Mouse (Mus musculus) MEL (cell line): ENCODE data around the gene Sap25. TPM values are rescaled to one million over a fixed set of nuclear protein-coding genes. Genes with fewer than 3 reads are reported as not detected.

Source experiments
- DNase-seq: peaks from one replicate; pipeline ENCODE4 v3.0.0; 2011; ENCODE audit warnings: low read depth, low spot score
- H3K27ac ChIP-seq: 2 replicates; pipeline ENCODE4 v1.5.1; 2012; ENCODE audit warnings: low read depth, mild to moderate bottlenecking, control low read depth, low read length, moderate library complexity; ENCODE audit not compliant: control insufficient read depth
- H3K27me3 ChIP-seq, 2 experiments: fragments of 150-350 bp in 1 of 2; sonication (generic) in 1 of 2; 2 replicates each; pipeline ENCODE4 v1.6.1; 2012; ENCODE audit warnings: low read length in 2 of 2, mild to moderate bottlenecking in 2 of 2, improper control_type of control experiment in 1 of 2, moderate library complexity in 1 of 2; ENCODE audit not compliant: insufficient read depth in 2 of 2, control insufficient read depth in 1 of 2
- H3K36me3 ChIP-seq, 2 experiments: 2 replicates each; pipeline ENCODE4 v1.6.1; 2012 to 2014; ENCODE audit warnings: low read length in 2 of 2, improper control_type of control experiment in 1 of 2, inconsistent platforms in 1 of 2, mild to moderate bottlenecking in 1 of 2; ENCODE audit not compliant: insufficient read depth in 2 of 2, control insufficient read depth in 1 of 2
- H3K4me1 ChIP-seq, 2 experiments: fragments of 150-350 bp in 1 of 2; sonication (generic) in 1 of 2; 2 replicates each; pipeline ENCODE4 v1.6.1; 2012; ENCODE audit warnings: low read length in 2 of 2, improper control_type of control experiment in 1 of 2, mild to moderate bottlenecking in 1 of 2; ENCODE audit not compliant: insufficient read depth in 2 of 2, control insufficient read depth in 1 of 2
- H3K4me3 ChIP-seq, 2 experiments: fragments of 150-350 bp in 1 of 2; sonication (generic) in 1 of 2; 2 replicates each; pipeline ENCODE4 v1.5.1; 2012; ENCODE audit warnings: low read depth in 2 of 2, low read length in 2 of 2, mild to moderate bottlenecking in 2 of 2, moderate library complexity in 2 of 2, control low read depth in 1 of 2, improper control_type of control experiment in 1 of 2; ENCODE audit not compliant: control insufficient read depth in 1 of 2, insufficient read depth in 1 of 2
- H3K79me2 ChIP-seq: 2 replicates; pipeline ENCODE4 v1.6.1; 2012; ENCODE audit warnings: mild to moderate bottlenecking, low read length, moderate library complexity; ENCODE audit not compliant: control insufficient read depth, poor library complexity, insufficient read depth
- H3K9ac ChIP-seq: 2 replicates; pipeline ENCODE4 v1.6.1; 2012; ENCODE audit warnings: low read depth, mild to moderate bottlenecking, control low read depth, low read length, moderate library complexity; ENCODE audit not compliant: control insufficient read depth, poor library complexity, severe bottlenecking
- H3K9me3 ChIP-seq: fragments of 150-350 bp; sonication (generic); replicated peaks from 2 replicates; pipeline ENCODE4 v1.6.1; 2012; ENCODE audit warnings: mild to moderate bottlenecking, low read length, improper control_type of control experiment, moderate library complexity; ENCODE audit not compliant: insufficient read depth
- BHLHE40 ChIP-seq: IDR thresholded peaks from 2 replicates; pipeline ENCODE4 v1.6.1; 2012; ENCODE audit warnings: low read depth, mild to moderate bottlenecking, inconsistent platforms, low read length, improper control_type of control experiment, borderline replicate concordance
- CHD1 ChIP-seq: IDR thresholded peaks from 2 replicates; pipeline ENCODE4 v1.6.1; 2012; ENCODE audit warnings: low read depth, mild to moderate bottlenecking, inconsistent platforms, low read length, improper control_type of control experiment
- CHD2 ChIP-seq: IDR thresholded peaks from 2 replicates; pipeline ENCODE4 v1.6.1; 2011; ENCODE audit warnings: low read length, improper control_type of control experiment
- E2F4 ChIP-seq: IDR thresholded peaks from 2 replicates; pipeline ENCODE4 v1.6.1; 2011; ENCODE audit warnings: low read depth, low read length, improper control_type of control experiment, borderline replicate concordance
- EP300 ChIP-seq, 2 experiments: IDR thresholded peaks; 2 replicates each; pipeline ENCODE4 v1.6.1; 2011; ENCODE audit warnings: improper control_type of control experiment in 2 of 2, low read length in 2 of 2, low read depth in 1 of 2, mild to moderate bottlenecking in 1 of 2
- ETS1 ChIP-seq: IDR thresholded peaks from 2 replicates; pipeline ENCODE4 v1.6.1; 2012; ENCODE audit warnings: low read depth, mild to moderate bottlenecking, inconsistent platforms, low read length, improper control_type of control experiment, moderate library complexity
- GATA1 ChIP-seq: IDR thresholded peaks from 2 replicates; pipeline ENCODE4 v1.6.1; 2011; ENCODE audit warnings: low read depth, low read length, improper control_type of control experiment
- JUND ChIP-seq: IDR thresholded peaks from 2 replicates; pipeline ENCODE4 v1.6.1; 2011; ENCODE audit warnings: low read depth, mild to moderate bottlenecking, improper control_type of control experiment, low read length
- MEF2A ChIP-seq: IDR thresholded peaks from 2 replicates; pipeline ENCODE4 v1.6.1; 2014; ENCODE audit warnings: low read depth, mild to moderate bottlenecking, inconsistent platforms, low read length, improper control_type of control experiment; ENCODE audit not compliant: poor library complexity, insufficient replicate concordance, severe bottlenecking; ENCODE audit errors: extremely low read depth
- MYC ChIP-seq: IDR thresholded peaks from 2 replicates; pipeline ENCODE4 v1.6.1; 2011; ENCODE audit warnings: low read depth, mild to moderate bottlenecking, low read length, improper control_type of control experiment, moderate library complexity
- NELFE ChIP-seq: IDR thresholded peaks from 2 replicates; pipeline ENCODE4 v1.6.1; 2011; ENCODE audit warnings: low read depth, low read length, improper control_type of control experiment
- NRF1 ChIP-seq: IDR thresholded peaks from 2 replicates; pipeline ENCODE4 v1.6.1; 2014; ENCODE audit warnings: low read depth, mild to moderate bottlenecking, inconsistent platforms, low read length, improper control_type of control experiment, moderate library complexity; ENCODE audit not compliant: poor library complexity, insufficient read depth, severe bottlenecking
- POLR2A ChIP-seq, 2 experiments: IDR thresholded peaks; 2 replicates each; pipeline ENCODE4 v1.6.1; 2011 to 2012; ENCODE audit warnings: low read length in 2 of 2, mild to moderate bottlenecking in 2 of 2, control low read depth in 1 of 2, improper control_type of control experiment in 1 of 2, low read depth in 1 of 2, moderate library complexity in 1 of 2; ENCODE audit not compliant: control insufficient read depth in 1 of 2, insufficient read depth in 1 of 2, poor library complexity in 1 of 2
- POLR2AphosphoS2 ChIP-seq: IDR thresholded peaks from 2 replicates; pipeline ENCODE4 v1.6.1; 2011; ENCODE audit warnings: low read length, improper control_type of control experiment
- POLR2AphosphoS5 ChIP-seq: IDR thresholded peaks from 2 replicates; pipeline ENCODE4 v1.6.1; 2012; ENCODE audit warnings: low read depth, borderline replicate concordance, mild to moderate bottlenecking, inconsistent platforms, low read length, moderate library complexity, mixed read lengths
- SIN3A ChIP-seq: IDR thresholded peaks from 2 replicates; pipeline ENCODE4 v1.6.1; 2012; ENCODE audit warnings: low read length, improper control_type of control experiment, inconsistent platforms
- SMC3 ChIP-seq: IDR thresholded peaks from 2 replicates; pipeline ENCODE4 v1.6.1; 2011; ENCODE audit warnings: low read depth, low read length, improper control_type of control experiment
- TBP ChIP-seq: IDR thresholded peaks from 2 replicates; pipeline ENCODE4 v1.8.0; 2011; ENCODE audit warnings: low read depth, low read length, improper control_type of control experiment
- UBTF ChIP-seq: IDR thresholded peaks from 2 replicates; pipeline ENCODE4 v1.6.1; 2012; ENCODE audit warnings: low read depth, mild to moderate bottlenecking, inconsistent platforms, low read length, improper control_type of control experiment, moderate library complexity, borderline replicate concordance; ENCODE audit not compliant: insufficient read depth
- ZC3H11A ChIP-seq: IDR thresholded peaks from 2 replicates; pipeline ENCODE4 v1.6.1; 2012; ENCODE audit warnings: low read depth, mild to moderate bottlenecking, inconsistent platforms, low read length, improper control_type of control experiment
- ZKSCAN1 ChIP-seq: IDR thresholded peaks from 2 replicates; pipeline ENCODE4 v1.6.1; 2012; ENCODE audit warnings: low read depth, mild to moderate bottlenecking, inconsistent platforms, low read length, improper control_type of control experiment, moderate library complexity
- ZMIZ1 ChIP-seq: IDR thresholded peaks from 2 replicates; pipeline ENCODE4 v1.6.1; 2012; ENCODE audit warnings: low read depth, mild to moderate bottlenecking, inconsistent platforms, low read length, improper control_type of control experiment, moderate library complexity
- ZNF384 ChIP-seq: IDR thresholded peaks from 2 replicates; pipeline ENCODE4 v1.6.1; 2012; ENCODE audit warnings: low read depth, mild to moderate bottlenecking, inconsistent platforms, low read length, improper control_type of control experiment
- polyA plus RNA-seq, 2 experiments: library from polyadenylated mRNA; stranded (reverse) in 1 of 2; unstranded in 1 of 2; fragments of >175 nt in 1 of 2; fragments of >200 nt in 1 of 2; gene quantifications; 2 replicates each; pipeline versions ENCODE4 v1.2.1 to v1.2.4; 2012; ENCODE audit warnings: low replicate concordance in 2 of 2, low read depth in 1 of 2; ENCODE audit not compliant: insufficient read length in 2 of 2, insufficient read depth in 1 of 2, missing spikeins in 1 of 2
- total RNA-seq: library from RNA; depleted of rRNA; stranded (reverse); fragments of 300-350 nt; gene quantifications from 2 replicates; pipeline ENCODE4 v1.2.3, GENCODE M21; 2012

The Sap25 gene
- total and polyA plus RNA-seq, 3 experiments: 1.9 to 22.7 TPM; not detected in 1

GRCm38 (mm10) chr5:137608654-137609190 is 32.4 kb upstream of the Sap25 start:
- H3K9ac ChIP-seq: no peak overlapping the region
- peaks cover 0 to 3% of the 10 kb centered on the region in 2 experiments; a peak in 1 of 4 replicates for H3K36me3 ChIP-seq
- no peaks in the 10 kb centered on the region for H3K27me3 ChIP-seq
- H3K4me1 ChIP-seq: peaks cover 0 to 4% of the 10 kb centered on the region in 2 experiments; a peak in 2 of 4 replicates
- H3K9me3 ChIP-seq: no peaks in the 10 kb centered on the region
- no peak for TF ChIP-seq UBTF
- no peak for TF ChIP-seq POLR2AphosphoS2
- no peak for TF ChIP-seq SIN3A
- TF ChIP-seq ZNF384: no peak
- no peak for TF ChIP-seq ETS1
- no peak for TF ChIP-seq POLR2AphosphoS5
- no peak for TF ChIP-seq ZC3H11A
- TF ChIP-seq NELFE: no peak
- no peak for TF ChIP-seq CHD2
- TF ChIP-seq ZMIZ1: no peak
- no peak for TF ChIP-seq TBP
- TF ChIP-seq E2F4: no peak
- no peak for TF ChIP-seq BHLHE40
- TF ChIP-seq ZKSCAN1: no peak
- no peak for TF ChIP-seq SMC3
- no peak for TF ChIP-seq POLR2A (IDR thresholded peaks at IDR 0.05; ENCODE audit: control insufficient read depth in 1 of 2, insufficient read depth in 1 of 2, low read depth in 1 of 2, low read length in 2 of 2, poor library complexity in 1 of 2)
- TF ChIP-seq EP300 (IDR thresholded peaks at IDR 0.05; ENCODE audit: low read depth in 1 of 2, low read length in 2 of 2): no peak
- TF ChIP-seq GATA1: no peak
- no peak for TF ChIP-seq JUND
- DNase-seq: no peak
- H3K27ac ChIP-seq: no peak overlapping the region
- no peak overlapping the region for H3K4me3 ChIP-seq
- H3K79me2 ChIP-seq: no peaks in the 10 kb centered on the region

GRCm38 (mm10) chr5:137609292-137609691 is 31.8 kb upstream of the Sap25 start:
- Histone ChIP-seq H3K27me3 (no peaks in the 10 kb centered on the region), H3K36me3 (peaks cover 0 to 3% of the 10 kb centered on the region in 2 experiments; a peak in 1 of 4 replicates), H3K9ac (no peak overlapping the region), H3K4me3 (no peak overlapping the region), H3K4me1 (peaks cover 0 to 4% of the 10 kb centered on the region in 2 experiments; a peak in 2 of 4 replicates), H3K79me2 (no peaks in the 10 kb centered on the region), H3K27ac (no peak overlapping the region), H3K9me3 (no peaks in the 10 kb centered on the region)
- TF ChIP-seq NRF1 (no peak), MEF2A (no peak), SMC3 (no peak), MYC (no peak), BHLHE40 (no peak), POLR2AphosphoS5 (no peak), CHD1 (no peak)
- no peak for DNase-seq
